Mouse (Mus musculus) embryonic facial prominence, embryonic 14.5 days (tissue): ENCODE results near the gene Nynrin. TPM values are rescaled to one million over a fixed set of nuclear protein-coding genes. Genes with fewer than 3 reads are reported as not detected.

Experiments
- ATAC-seq: fragments of 200-750 bp; cut with Nextera tagmentation; 2 replicates; pipeline ENCODE4 v1.8.0; 2017; ENCODE audit warnings: low read depth, moderate number of reproducible peaks, moderate TSS enrichment
- DNase-seq: peaks from one replicate; pipeline ENCODE4 v3.0.0-alpha.2; 2015; ENCODE audit warnings: low spot score
- H3K27ac ChIP-seq: fragments of 300-500 bp; sonication (generic); replicated peaks from 2 replicates; pipeline ENCODE4 v1.5.1; 2014; ENCODE audit warnings: low read depth, mild to moderate bottlenecking, low read length, moderate library complexity
- H3K27me3 ChIP-seq: fragments of 300-500 bp; sonication (generic); replicated peaks from 2 replicates; pipeline ENCODE4 v1.6.1; 2014; ENCODE audit warnings: low read length; ENCODE audit not compliant: control insufficient read depth, insufficient read depth
- H3K36me3 ChIP-seq: fragments of 300-500 bp; sonication (generic); 2 replicates; pipeline ENCODE4 v1.6.1; 2014; ENCODE audit warnings: low read length, mixed read lengths; ENCODE audit not compliant: control insufficient read depth, insufficient read depth
- H3K4me1 ChIP-seq: fragments of 300-500 bp; sonication (generic); 2 replicates; pipeline ENCODE4 v1.6.1; 2014; ENCODE audit warnings: antibody characterized with exemption, low read length; ENCODE audit not compliant: control insufficient read depth, insufficient read depth
- H3K4me2 ChIP-seq: fragments of 300-500 bp; sonication (generic); 2 replicates; pipeline ENCODE4 v1.6.1; 2014; ENCODE audit warnings: low read depth, mild to moderate bottlenecking, low read length, moderate library complexity, mixed read lengths
- H3K4me3 ChIP-seq: fragments of 300-500 bp; sonication (generic); 2 replicates; pipeline ENCODE4 v1.5.1; 2014; ENCODE audit warnings: low read depth, mild to moderate bottlenecking, low read length
- H3K9ac ChIP-seq: fragments of 300-500 bp; sonication (generic); 2 replicates; pipeline ENCODE4 v1.6.1; 2014; ENCODE audit warnings: low read depth, mild to moderate bottlenecking, low read length, moderate library complexity, mixed read lengths
- H3K9me3 ChIP-seq: fragments of 300-500 bp; sonication (generic); 2 replicates; pipeline ENCODE4 v1.6.1; 2016; ENCODE audit warnings: low read length; ENCODE audit not compliant: control insufficient read depth
- WGBS: fragments of 180-500 bp; shearing (Covaris S2); extraction: QIAGEN DNeasy Blood & Tissue Kit; methylation state at CpG from one replicate; pipeline ENCODE4 v1.1.7; 2014; 5-methylcytosine and 5-hydroxymethylcytosine counted together
- polyA plus RNA-seq: library from polyadenylated mRNA; unstranded; fragments of >200 nt; fragmentation: Nextera tagmentation; extraction: Ambion mirVana; gene quantifications from 2 replicates; pipeline ENCODE4 v1.2.1, GENCODE M21; 2014

Nynrin gene
- polyA plus RNA-seq, 1 experiment from 2014 or later, result 15.6 TPM

DNA sequence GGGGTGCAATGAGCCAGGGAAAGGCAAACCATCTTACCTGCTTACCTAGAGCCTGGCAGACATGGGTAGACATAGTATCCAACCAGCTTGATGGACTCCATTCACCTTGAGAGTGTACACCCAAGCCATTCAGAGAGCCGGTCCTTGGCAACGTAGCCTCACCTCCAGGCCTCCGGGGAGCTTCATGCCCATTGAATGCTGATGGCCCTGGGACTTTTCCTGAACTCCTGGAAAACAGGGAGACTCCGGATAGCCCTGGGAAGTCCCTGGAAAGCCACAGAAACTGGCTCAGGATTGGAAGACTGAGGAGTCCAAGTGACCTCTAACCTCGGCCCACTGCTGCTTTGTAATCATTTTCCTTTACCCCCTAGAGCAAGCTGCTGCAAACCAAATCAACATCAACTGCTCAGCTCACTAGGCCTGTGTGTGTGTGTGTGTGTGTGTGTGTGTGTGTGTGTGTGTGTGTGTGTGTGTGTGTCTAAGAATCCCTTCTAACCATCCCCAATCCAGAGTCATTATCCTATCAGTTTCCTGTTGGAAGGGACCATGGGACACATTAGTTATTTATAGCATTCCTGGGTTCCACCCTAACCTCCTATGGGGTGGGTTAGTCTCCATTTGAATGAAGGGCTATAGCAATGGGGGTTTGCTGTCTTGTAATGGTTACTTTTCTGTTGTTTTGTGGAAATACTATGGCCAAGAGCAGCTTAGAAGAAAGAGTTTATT, 18.8 kb upstream of the Nynrin start:
- Histone ChIP-seq H3K9ac (no peak overlapping the region), H3K36me3 (peaks cover 44% of the 10 kb centered on the region), H3K4me3 (no peak overlapping the region), H3K4me2 (no peak overlapping the region), H3K4me1 (peaks cover 18% of the 10 kb centered on the region), H3K9me3 (no peaks in the 10 kb centered on the region), H3K27me3 (no peaks in the 10 kb centered on the region), H3K27ac (no peak overlapping the region)
- 51% methylated on average over 5 of the region's 5 CpGs for WGBS
- DNase-seq, result no peak
- 0 out of 2 replicates have a peak, but pooled peaks have one; percentile 1 for ATAC-seq

DNA sequence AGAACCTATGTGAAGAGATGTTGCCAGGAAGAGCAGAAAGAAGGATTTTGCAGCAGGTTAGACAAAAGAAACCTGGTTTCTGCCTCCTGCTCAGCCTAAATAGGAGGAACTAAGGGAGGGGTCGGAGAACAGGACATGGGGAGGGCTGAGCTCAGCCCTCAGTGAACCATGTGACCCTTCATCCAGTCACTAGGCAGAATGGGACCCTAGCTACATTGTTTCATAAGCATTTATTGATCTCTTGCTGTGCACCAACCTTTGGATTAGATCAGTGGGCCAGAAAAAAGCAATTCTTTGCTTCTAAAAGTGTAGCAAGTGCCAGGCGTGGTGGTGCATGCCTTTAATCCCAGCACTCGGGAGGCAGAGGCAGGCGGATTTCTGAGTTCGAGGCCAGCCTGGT, 15.5 kb upstream of the Nynrin start:
- WGBS, result 86% methylated on average over 5 of the region's 5 CpGs
- no peak overlapping the region for H3K4me2 ChIP-seq
- no peak for ATAC-seq

DNA sequence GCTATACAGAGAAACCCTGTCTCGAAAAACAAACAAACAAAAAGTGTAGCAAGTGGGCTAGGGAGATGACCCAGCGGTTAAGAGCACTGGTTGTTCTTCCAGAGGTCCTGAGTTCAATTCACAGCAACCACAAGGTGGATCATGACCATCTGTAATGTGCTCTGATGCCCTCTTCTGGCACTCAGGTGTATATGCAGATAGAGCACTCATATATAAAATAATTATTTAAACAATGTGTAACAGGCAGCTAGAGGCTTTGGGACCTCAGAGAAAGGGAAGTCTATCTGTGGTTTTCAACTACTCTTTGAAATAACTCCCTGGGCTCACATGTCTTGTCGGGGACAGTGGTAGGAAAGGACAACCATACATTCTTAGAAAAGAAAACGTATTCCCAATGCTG, 15.1 kb upstream of the Nynrin start:
- H3K27me3 ChIP-seq, result no peaks in the 10 kb centered on the region
- H3K9ac ChIP-seq, result no peak overlapping the region
- DNase-seq, result no peak
- H3K4me1 ChIP-seq, result peaks cover 18% of the 10 kb centered on the region
- 81% methylated on average over 4 of the region's 4 CpGs for WGBS
- no peak for ATAC-seq
- no peak overlapping the region for H3K27ac ChIP-seq
- H3K9me3 ChIP-seq, result no peaks in the 10 kb centered on the region
- H3K4me3 ChIP-seq, result no peak overlapping the region
- no peak overlapping the region for H3K4me2 ChIP-seq
- 0 out of 2 replicates have a peak, but pooled peaks cover 7% of the 10 kb centered on the region for H3K36me3 ChIP-seq

More for the DNA sequence above, 15.5 kb upstream of the Nynrin start:
- Histone ChIP-seq H3K9ac (no peak overlapping the region), H3K4me1 (peaks cover 18% of the 10 kb centered on the region), H3K27ac (no peak overlapping the region), H3K36me3 (0 out of 2 replicates have a peak, but pooled peaks cover 11% of the 10 kb centered on the region), H3K9me3 (no peaks in the 10 kb centered on the region), H3K4me3 (no peak overlapping the region), H3K27me3 (no peaks in the 10 kb centered on the region)
- DNase-seq, result no peak

DNA sequence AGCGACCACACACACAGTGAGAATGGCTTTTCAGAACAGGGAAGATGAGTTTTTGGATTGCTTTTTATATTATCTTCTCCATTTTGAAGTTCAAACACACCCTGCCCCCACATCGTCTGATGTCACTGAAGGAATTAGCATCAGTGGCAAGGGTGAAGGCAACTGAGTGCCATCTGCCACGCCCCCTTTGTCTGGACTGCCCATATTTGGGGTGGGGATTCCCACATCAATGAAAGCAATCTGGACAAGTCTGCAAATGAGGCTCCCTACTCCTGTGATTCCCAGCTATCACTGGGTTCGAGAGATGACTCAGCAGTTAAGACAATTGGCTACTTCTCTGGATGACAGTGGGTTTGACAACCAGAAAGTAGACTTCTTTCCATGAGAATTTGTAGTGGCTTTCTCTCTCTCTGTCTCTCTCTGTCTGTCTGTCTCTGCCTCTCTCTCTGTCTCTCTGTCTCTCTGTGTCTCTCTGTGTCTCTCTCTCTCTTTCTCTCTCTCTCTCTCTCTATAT, 12.9 kb upstream of the Nynrin start:
- H3K27ac ChIP-seq, result no peak overlapping the region
- no peak overlapping the region for H3K9ac ChIP-seq
- H3K9me3 ChIP-seq, result no peaks in the 10 kb centered on the region
- ATAC-seq, result no peak
- no peaks in the 10 kb centered on the region for H3K36me3 ChIP-seq
- H3K4me2 ChIP-seq, result no peak overlapping the region
- H3K4me1 ChIP-seq, result peaks cover 3% of the 10 kb centered on the region; the same call in 1 of the 2 replicates
- no peaks in the 10 kb centered on the region for H3K27me3 ChIP-seq
- DNase-seq, result no peak
- no peak overlapping the region for H3K4me3 ChIP-seq
- 70% methylated on average over 4 of the region's 4 CpGs for WGBS

GRCm38 (mm10) chr14:55842794-55843193, 11.0 kb upstream of the Nynrin start:
- 81% methylated on average over 4 of the region's 4 CpGs for WGBS
- no peak for ATAC-seq

DNA sequence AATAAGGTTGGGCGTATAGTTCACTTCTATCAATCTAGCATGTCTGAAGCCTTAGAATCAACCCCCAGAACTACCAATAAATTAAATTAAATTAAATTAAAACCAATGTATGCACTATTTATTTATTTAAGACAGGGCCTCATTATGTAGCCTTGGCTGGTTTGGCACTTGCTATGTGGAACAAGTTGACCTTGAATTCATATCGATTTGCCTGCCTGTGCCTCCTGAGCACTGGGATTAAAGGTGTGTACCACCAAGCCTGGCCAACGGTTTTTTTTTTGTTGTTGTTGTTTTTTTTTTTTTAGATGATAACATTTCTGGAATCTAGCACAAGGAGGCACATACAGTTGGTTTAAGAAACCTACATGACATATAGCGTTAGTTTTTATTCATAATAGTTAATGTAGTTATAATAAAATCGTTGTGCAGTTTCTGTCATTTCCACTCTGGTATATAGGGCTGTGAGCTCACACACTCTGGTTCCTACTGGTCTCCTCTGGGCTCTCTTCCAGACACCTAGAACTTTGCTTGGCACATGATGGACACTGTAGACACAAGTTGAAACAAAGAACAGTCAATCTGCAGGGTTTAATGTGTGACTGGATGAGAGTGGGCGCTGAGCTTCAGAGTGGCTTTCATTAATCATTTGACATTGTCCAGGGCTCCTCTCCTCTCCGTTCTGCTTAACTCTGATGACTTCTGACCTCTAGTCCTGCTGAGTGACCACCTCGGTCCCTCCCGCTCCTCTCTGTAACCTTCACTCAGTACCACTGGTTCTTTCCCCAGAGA, 8.1 kb upstream of the Nynrin start:
- Histone ChIP-seq H3K4me2 (no peak overlapping the region), H3K9me3 (no peaks in the 10 kb centered on the region), H3K4me3 (no peak overlapping the region), H3K9ac (no peak overlapping the region), H3K36me3 (no peaks in the 10 kb centered on the region), H3K27ac (no peak overlapping the region), H3K4me1 (peaks cover 4% of the 10 kb centered on the region; the same call in 1 of the 2 replicates), H3K27me3 (no peaks in the 10 kb centered on the region)
- 69% methylated on average over 9 of the region's 9 CpGs for WGBS
- ATAC-seq, result no peak
- DNase-seq, result no peak

More at GRCm38 (mm10) chr14:55842794-55843193, 11.0 kb upstream of the Nynrin start:
- no peaks in the 10 kb centered on the region for H3K4me1 ChIP-seq
- no peak for DNase-seq
- H3K27me3 ChIP-seq, result no peaks in the 10 kb centered on the region
- H3K4me3 ChIP-seq, result no peak overlapping the region
- no peaks in the 10 kb centered on the region for H3K9me3 ChIP-seq
- H3K9ac ChIP-seq, result no peak overlapping the region
- H3K4me2 ChIP-seq, result no peak overlapping the region
- no peak overlapping the region for H3K27ac ChIP-seq
- no peaks in the 10 kb centered on the region for H3K36me3 ChIP-seq

DNA sequence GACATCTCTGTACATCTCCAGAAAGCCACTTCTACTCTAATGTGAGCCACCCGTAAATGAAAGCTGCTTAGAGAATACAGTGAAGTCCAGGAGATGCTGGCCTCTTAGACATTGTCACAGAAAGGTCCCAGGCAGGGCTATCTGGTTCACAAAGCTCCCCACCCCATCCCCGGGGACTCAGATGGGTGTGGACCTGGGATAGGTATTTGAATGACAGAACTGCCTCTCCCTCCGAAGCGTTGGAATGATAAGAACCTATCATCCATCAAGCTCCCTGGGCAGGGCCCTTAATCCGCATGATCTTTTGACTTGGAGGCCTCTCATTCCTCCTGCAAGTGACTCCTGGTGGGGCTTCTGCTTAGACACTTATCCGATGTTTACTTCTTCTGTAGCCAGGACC, 2.9 kb upstream of the Nynrin start:
- Histone ChIP-seq H3K27ac (no peak overlapping the region), H3K4me3 (no peak overlapping the region), H3K36me3 (no peaks in the 10 kb centered on the region), H3K9me3 (no peaks in the 10 kb centered on the region), H3K9ac (no peak overlapping the region), H3K4me1 (peaks cover 20% of the 10 kb centered on the region), H3K27me3 (no peaks in the 10 kb centered on the region), H3K4me2 (no peak overlapping the region)
- DNase-seq (no peak), ATAC-seq (no peak)
- 67% methylated on average over 6 of the region's 6 CpGs for WGBS

GRCm38 (mm10) chr14:55852646-55853551, 911 bp upstream of the Nynrin start:
- Histone ChIP-seq H3K4me3 (peak overlapping the region; percentile 80), H3K27ac (peak overlapping the region; percentile 97), H3K4me2 (peak overlapping the region; percentile 84), H3K27me3 (no peaks in the 10 kb centered on the region), H3K9me3 (no peaks in the 10 kb centered on the region), H3K4me1 (peaks cover 39% of the 10 kb centered on the region), H3K36me3 (peaks cover 7% of the 10 kb centered on the region), H3K9ac (peak overlapping the region; percentile 83)
- peak; percentile 90 for DNase-seq
- peak; percentile 67 for ATAC-seq
- under 1% methylated on average over 11 of the region's 11 CpGs for WGBS
